Mouse (Mus musculus): Measurements from ENCODE around the gene Krt6a. TPM values are rescaled to one million over a fixed set of nuclear protein-coding genes. Genes with fewer than 3 reads are reported as not detected.
"Not testable (repeated sequence)": the region's sequence is repeated elsewhere in the genome, so short reads cannot be mapped to it uniquely, and the experiment has no call there.

The Krt6a gene
- under 1 TPM in 1 of 2 experiments, not detected in 1; 0.23 TPM for total RNA-seq (2021)
- long read RNA-seq, experiment 1, partial matches to known transcripts = 0 of 2 reads
- long read RNA-seq, experiment 1, other reads (novel, unspliced or antisense) = 0 of 2 reads
- long read RNA-seq, experiment 2 = 0 reads

DNA sequence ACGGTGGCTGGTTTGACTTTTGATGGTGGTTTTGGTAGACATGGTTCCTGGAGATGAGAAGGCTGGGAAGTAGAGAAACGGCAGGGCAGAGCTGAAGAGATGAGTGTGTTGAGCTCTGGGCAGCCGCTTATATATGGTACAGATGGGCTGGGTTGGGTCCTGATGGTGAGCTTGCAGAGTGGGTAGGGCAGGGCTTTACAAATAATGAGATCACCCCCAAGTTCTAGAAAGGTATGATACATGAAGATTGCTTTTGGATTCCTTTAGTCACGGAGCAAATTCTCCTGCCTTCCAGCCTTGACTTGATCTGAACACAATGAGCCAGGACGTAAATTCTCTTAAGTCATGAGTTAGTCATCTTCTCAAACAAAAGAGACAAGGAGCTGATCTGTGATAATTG is at the start of gene Krt6a:
TSS of gene Krt6a (minus strand) at position 101 of the 400 bp plus-strand sequence.
- no peak for DNase-seq (ENCODE audit: low spot score in 2 of 2)

- no peak for DNase-seq (ENCODE audit: low spot score in 2 of 2)
Measured at GRCm38 (mm10) chr15:101742711-101743110, 48.6 kb upstream of the Krt6a start, which contains the start of gene Krt71. Gene Krt71 (minus strand): TSS chr15:101743109.

DNA sequence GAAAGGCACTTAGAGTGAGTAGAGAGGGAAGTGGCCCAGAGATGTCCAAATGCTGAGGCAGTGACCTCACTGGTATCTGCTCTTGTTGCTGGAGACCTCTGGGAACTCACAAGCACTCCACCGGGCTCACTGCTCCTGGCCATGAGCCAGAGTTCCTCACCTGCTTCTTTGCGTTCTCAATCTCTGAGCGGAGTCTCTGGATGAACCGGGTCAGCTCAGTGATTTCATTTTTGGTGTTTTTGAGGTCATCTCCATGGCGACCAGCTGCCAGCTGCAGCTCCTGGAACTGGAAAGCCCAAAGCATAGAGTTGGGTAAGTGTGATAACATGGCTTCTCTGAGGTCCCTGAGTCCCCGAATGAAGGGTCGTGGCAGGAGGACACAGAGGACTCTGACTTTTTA is 43.7 kb upstream of the Krt6a start:
- no peak for DNase-seq (ENCODE audit: low spot score in 2 of 2)

GRCm38 (mm10) chr15:101730653-101731052 is 36.5 kb upstream of the Krt6a start:
- DNase-seq (ENCODE audit: low spot score in 2 of 2) = no peak

DNA sequence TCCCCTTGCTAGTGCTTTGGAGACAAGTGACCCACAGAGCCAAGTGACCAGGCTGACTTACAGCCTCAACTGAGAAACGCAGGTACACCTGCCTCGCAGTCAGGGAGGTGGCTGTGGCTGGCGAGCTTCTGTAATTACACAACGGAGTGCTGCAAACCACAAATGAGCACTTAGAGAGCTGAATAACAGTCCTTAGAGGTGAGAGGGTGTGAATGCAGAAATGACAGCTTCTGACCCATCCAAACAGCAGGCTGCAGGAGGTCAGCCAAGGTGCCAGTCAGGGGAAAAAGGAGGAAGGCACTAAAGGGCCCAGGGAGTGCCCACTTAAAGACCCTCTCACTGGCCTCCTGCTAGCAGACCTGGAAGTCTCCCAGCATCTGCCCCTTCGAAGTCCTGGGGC is 30.6 kb upstream of the Krt6a start:
- no peak for DNase-seq (ENCODE audit: low spot score in 2 of 2)

DNA sequence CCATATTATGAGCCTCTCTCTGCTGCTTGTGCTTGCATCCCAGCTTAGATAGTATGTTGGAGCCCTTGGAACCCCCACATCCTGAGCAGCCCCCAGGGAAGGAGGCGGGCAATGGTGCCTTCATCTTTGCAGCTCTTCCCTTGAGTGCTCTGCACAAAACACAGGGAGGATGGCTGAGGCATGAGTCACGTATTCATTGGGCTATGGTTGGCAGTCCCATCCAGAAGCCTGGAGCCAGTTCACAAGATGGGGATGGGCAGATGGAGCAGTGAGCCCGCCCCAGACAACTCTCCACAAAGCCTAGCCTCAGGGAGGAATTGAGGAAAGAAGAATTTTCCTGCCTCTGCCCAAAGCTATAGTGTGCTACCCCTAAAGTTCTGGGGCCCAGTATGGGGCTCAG is 21.7 kb upstream of the Krt6a start:
- DNase-seq (ENCODE audit: low spot score in 2 of 2) = no peak

- DNase-seq (ENCODE audit: low spot score in 2 of 2) = no peak
Measured at GRCm38 (mm10) chr15:101714356-101714755, 20.2 kb upstream of the Krt6a start.

GRCm38 (mm10) chr15:101713731-101714130 is 19.6 kb upstream of the Krt6a start:
- DNase-seq (ENCODE audit: low spot score in 2 of 2) = no peak

DNA sequence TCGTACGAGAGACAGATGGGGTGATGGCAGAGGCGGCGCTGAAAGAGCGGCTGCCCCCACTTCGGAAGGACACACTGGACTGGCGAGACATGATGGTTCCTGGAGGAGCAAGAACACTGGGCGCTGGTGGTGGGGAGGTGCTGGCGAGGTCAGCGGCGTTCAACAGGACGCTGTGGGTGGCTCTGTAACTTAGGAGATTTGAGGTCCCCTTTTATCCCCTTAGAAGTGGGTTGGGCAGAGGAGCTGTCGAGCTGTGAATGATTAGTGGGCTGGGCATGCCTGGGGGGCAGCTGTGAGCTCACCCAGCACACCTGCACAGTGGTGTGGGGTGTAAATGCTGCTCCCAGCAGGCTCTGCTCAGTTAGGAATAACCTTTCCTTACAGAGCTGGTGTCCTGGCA is 18.6 kb upstream of the Krt6a start, which contains the start of gene Krt5:
TSS of gene Krt5 (minus strand) at position 179 of the 400 bp plus-strand sequence.
- no peak for DNase-seq (ENCODE audit: low spot score in 2 of 2)

GRCm38 (mm10) chr15:101708683-101709082 is 14.6 kb upstream of the Krt6a start:
- no peak for DNase-seq (ENCODE audit: low spot score in 2 of 2)

- no peak for DNase-seq (ENCODE audit: low spot score in 2 of 2)
Measured at GRCm38 (mm10) chr15:101707454-101707853, 13.3 kb upstream of the Krt6a start.

- no peak for DNase-seq (ENCODE audit: low spot score in 2 of 2)
Measured at GRCm38 (mm10) chr15:101704066-101704465, 10.0 kb upstream of the Krt6a start.

DNA sequence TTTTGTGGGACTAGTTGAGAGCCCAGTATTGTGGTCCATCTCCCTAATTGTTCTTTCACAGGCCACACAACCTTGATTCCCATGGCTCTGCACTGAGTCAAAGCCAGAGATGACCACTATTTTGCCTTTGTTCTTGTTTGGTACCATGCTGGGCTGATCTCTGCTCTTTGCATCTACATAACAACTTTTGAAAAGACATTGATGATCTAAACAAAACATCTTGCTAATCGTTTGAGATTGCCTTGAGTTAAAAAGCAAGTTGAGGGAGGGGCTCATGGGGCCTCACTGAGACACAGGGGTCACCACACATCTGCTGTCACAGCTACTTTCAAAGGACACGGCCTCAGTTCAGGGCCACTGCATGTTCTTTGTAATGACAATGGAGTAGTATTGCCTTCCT is 8.3 kb upstream of the Krt6a start:
- DNase-seq (ENCODE audit: low spot score in 2 of 2) = no peak

- DNase-seq (ENCODE audit: low spot score in 2 of 2) = no peak
Measured at GRCm38 (mm10) chr15:101699866-101700265, 5.8 kb upstream of the Krt6a start.

DNA sequence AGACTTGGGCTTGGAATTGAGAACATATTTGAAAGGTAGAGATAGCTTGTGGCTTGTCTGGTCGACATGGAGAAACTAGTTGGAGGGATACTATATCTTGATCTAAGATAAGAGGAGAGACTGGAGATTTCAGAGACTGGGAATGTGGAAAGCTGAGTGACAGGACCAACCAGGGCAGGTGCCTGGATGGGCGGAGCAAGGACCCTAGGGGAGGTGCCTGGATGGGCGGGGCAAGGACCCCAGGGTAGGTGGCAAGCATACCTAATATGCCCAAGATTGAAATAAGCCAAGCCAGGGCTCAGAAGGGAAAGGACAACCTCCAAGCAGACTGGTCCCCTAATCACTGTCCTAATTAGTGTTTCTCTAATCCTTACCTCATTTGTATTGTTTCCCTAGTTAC is 5.1 kb upstream of the Krt6a start:
- DNase-seq (ENCODE audit: low spot score in 2 of 2) = no peak

DNA sequence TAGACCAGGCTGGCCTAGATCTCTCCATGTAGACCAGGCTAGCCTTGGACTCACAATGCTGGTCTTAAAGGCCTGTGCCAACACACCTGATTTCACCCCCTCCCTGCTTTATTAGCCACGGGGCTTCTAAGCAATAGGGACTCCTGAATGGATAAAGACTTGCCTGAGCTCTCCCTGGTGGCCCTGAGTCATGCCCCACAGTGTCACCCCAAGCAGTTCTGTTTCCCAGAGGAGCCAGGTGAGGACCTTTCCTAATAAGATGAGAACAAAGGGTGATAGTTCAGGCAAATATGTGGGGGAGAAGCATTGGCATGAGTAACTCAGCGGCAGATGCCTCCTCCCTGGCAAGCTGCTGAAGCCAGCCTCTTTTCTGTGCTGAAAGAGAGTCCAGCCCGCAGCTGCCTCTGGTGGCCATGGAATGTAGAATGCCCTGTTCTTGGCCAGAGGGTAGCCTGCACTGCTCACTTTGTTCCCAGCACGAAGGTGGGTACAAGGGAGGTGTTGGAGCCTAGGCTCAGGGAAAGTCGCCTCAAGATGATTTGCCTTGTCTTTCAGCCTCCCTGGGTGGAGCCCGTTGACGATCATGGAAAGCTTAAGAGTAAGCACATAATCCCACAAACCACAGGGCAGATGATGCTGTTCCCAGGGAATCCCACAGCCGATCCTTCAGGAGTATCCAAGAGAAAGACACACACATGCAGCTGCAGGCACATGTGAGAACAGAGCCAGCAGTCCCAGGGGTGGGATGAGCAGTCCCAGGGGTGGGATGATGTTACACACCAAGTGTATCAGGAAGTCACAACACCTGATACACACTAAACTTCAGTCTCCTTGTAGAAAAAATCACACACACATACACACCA is 3.5 kb upstream of the Krt6a start:
- DNase-seq (ENCODE audit: low spot score in 2 of 2) = no peak

DNA sequence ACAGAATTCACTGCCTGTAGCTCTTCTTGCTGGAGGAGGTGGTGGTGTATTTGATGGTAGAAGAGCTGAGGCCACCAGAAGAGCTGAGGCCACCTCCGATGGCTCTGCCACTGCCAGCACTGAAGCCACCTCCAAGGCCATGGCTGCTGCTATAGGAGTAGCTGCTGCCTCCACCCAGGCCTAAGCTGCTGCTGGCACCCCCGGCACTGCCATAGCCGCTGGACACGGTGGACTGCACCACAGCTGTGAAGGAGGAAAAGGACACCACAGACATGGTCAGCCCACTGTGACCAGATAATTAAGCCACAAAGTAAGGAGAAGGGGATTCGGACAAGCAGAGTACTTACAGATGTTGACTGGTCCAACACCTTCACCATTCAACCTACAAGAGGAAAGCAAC is 3.6 kb downstream of the Krt6a start:
- not testable (repeated sequence) for DNase-seq (ENCODE audit: low spot score in 2 of 2)

GRCm38 (mm10) chr15:101688161-101688560 is 5.9 kb downstream of the Krt6a start:
- DNase-seq (ENCODE audit: low spot score in 2 of 2) = no peak

DNA sequence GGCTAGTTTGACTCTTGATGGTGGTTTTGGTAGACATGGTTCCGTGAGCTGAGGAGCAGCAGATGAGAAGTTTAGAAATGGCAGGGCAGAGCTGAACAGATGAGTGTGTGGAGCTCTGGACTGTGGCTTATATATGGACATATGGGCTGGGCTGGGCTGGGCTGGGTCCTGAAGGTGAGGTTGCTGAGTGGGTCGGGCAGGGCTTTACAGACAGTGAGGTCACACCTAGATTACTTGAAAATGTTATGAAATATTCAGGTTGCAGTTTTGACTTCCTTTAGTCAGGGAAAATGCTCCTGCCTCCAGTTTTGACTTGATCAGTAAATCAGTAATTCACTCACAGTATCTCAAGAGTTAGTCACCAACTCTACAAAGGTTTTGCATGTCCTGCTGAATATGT is 13.9 kb downstream of the Krt6a start, which contains the start of gene Krt6b:
TSS of gene Krt6b (minus strand) at position 101 of the 400 bp plus-strand sequence.
- no peak for DNase-seq (ENCODE audit: low spot score in 2 of 2)

DNA sequence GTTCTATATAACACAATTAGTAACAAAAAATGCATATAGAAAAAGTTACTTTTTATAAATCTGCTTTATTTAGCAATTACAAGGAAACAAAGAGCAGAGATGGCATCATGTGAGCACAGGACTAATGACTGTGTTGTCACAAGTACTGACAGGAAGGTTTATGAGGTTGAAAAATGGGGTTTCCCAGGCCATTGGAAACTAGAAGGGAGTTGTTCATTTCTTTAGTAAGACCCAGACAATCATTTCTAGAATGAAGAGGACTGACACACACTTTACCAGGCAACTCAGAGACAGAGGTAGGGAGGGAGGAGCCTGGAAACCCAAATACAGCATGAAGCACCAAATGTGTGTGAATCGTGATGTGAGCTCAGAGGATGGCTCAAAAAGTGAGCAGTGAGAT is 18.1 kb downstream of the Krt6a start:
- no peak for DNase-seq (ENCODE audit: low spot score in 2 of 2)

- no peak for DNase-seq (ENCODE audit: low spot score in 2 of 2)
Measured at GRCm38 (mm10) chr15:101652736-101653265, 41.3 kb downstream of the Krt6a start.

- DNase-seq (ENCODE audit: low spot score in 2 of 2) = no peak
Measured at GRCm38 (mm10) chr15:101647280-101647679, 46.8 kb downstream of the Krt6a start, which contains the start of gene Gm5478. Gene Gm5478 (minus strand): TSS chr15:101647380.
